23 mouse cellular contexts compared by ENCODE assay signal in the genomic region with DNA sequence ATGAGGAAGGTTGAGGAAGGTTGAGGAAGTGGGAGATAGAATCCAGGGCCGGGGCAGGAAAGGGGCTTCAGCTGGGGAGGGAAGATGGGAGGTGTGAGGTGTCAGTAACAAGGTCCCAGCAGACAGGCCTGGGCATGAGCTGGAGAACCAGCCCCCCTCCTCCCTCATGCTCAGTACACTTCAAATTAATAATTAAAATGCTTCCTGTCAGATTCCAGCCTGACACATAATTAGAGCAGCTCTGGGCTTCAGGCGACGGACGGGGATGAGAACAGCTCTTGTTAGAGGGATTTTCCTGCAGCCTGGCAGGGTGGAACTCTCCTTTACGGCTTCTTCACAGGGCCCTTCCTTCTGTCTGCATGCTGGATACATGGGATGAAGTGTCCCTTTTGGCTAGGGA. TPM values are rescaled to one million over a fixed set of nuclear protein-coding genes. Genes with fewer than 3 reads are reported as not detected.
A peak's percentile ranks its signal among the peaks of the same experiment; 100 is the strongest.
DNase-seq lines count a peak whose midpoint lies in the region; ATAC-seq and TF ChIP-seq lines count a peak whose summit lies in the region.
"Had no signal": no experiment of that assay in that cellular context is flagged by ENCODE, and none has a peak within 500 bp of the region (broad histone marks: within the 10 kb centered on the region; RNA-seq: fewer than 3 reads in every experiment).

No protein-coding gene starts in this region.

- ATAC-seq in kidney, embryonic 16.5 days (ENCODE audit: low FRiP score, low TSS enrichment): no peak
- peak; percentile 26; the same call in 1 of the 2 replicates for ATAC-seq in hindbrain, embryonic 12.5 days (ENCODE audit: low FRiP score)
- ATAC-seq in hindbrain, embryonic 16.5 days: peak; percentile 65
- peak; percentile 74; the same call in 1 of the 2 replicates for ATAC-seq in midbrain, postnatal 0 days (ENCODE audit: low FRiP score)

- H3K27ac ChIP-seq in kidney, embryonic 16.5 days (ENCODE audit: low read length): no peak overlapping the region
- 0 out of 2 replicates have a peak overlapping the region, but pooled peaks have one; percentile 36 for H3K27ac ChIP-seq in hindbrain, embryonic 12.5 days
- H3K27ac ChIP-seq in hindbrain, embryonic 16.5 days (ENCODE audit: low read depth, low read length): peak overlapping the region; percentile 48; the same call in 1 of the 2 replicates
- H3K27ac ChIP-seq in midbrain, postnatal 0 days (ENCODE audit: low read depth, low read length): peak overlapping the region; percentile 4; the same call in 1 of the 2 replicates
- H3K27ac ChIP-seq: forebrain, embryonic 10.5 days; heart, embryonic 15.5 days; left cerebral cortex, adult 2 months had no signal

- peak; percentile 14 for DNase-seq in kidney, postnatal 14 days
- DNase-seq in midbrain, postnatal 0 days (ENCODE audit: low spot score): peak; percentile 49
- DNase-seq in spleen, postnatal 4 days (ENCODE audit: low spot score in 2 of 2): no peak
- DNase-seq in right cerebral cortex, postnatal 10 days (ENCODE audit: low spot score in 2 of 2): no peak
- DNase-seq: adrenal gland, postnatal 10 days; cerebellum, postnatal 25 days; embryo, embryonic 11 days; gastrocnemius, postnatal 25 days; kidney, adult 18-20 months; kidney, postnatal 36 days; layer of hippocampus, adult 9-11 months; lung, adult 18-20 months; lung, postnatal 36 days; right cerebral cortex, adult 18-20 months; thymus, postnatal 4 days had no signal

- no peaks in the 10 kb centered on the region for H3K27me3 ChIP-seq in kidney, embryonic 16.5 days (ENCODE audit: insufficient read depth, low read length)
- H3K27me3 ChIP-seq in hindbrain, embryonic 12.5 days: no peaks in the 10 kb centered on the region
- H3K27me3 ChIP-seq in hindbrain, embryonic 16.5 days (replicated peaks; ENCODE audit: control insufficient read depth, insufficient read depth, low read length): no peaks in the 10 kb centered on the region
- no peaks in the 10 kb centered on the region for H3K27me3 ChIP-seq in midbrain, postnatal 0 days (ENCODE audit: insufficient read depth, low read length)
- H3K27me3 ChIP-seq: heart, embryonic 15.5 days had no signal

- peaks cover 5% of the 10 kb centered on the region; the same call in 1 of the 2 replicates for H3K4me1 ChIP-seq in kidney, embryonic 16.5 days (ENCODE audit: insufficient read depth, low read length)
- peaks cover 33% of the 10 kb centered on the region for H3K4me1 ChIP-seq in hindbrain, embryonic 12.5 days
- H3K4me1 ChIP-seq in hindbrain, embryonic 16.5 days (ENCODE audit: control insufficient read depth, insufficient read depth, low read depth, low read length): no peaks in the 10 kb centered on the region
- peaks cover 13% of the 10 kb centered on the region for H3K4me1 ChIP-seq in midbrain, postnatal 0 days (ENCODE audit: insufficient read depth, low read length)

- no peaks in the 10 kb centered on the region for H3K36me3 ChIP-seq in kidney, embryonic 16.5 days (ENCODE audit: insufficient read depth, low read length)
- no peaks in the 10 kb centered on the region for H3K36me3 ChIP-seq in hindbrain, embryonic 12.5 days
- no peaks in the 10 kb centered on the region for H3K36me3 ChIP-seq in hindbrain, embryonic 16.5 days (ENCODE audit: control insufficient read depth, insufficient read depth, low read length)
- no peaks in the 10 kb centered on the region for H3K36me3 ChIP-seq in midbrain, postnatal 0 days (ENCODE audit: insufficient read depth, low read length)
- H3K36me3 ChIP-seq: forebrain, embryonic 10.5 days; heart, embryonic 15.5 days had no signal

- H3K4me3 ChIP-seq in kidney, embryonic 16.5 days (ENCODE audit: low read length): no peak overlapping the region
- H3K4me3 ChIP-seq in hindbrain, embryonic 12.5 days: no peak overlapping the region
- H3K4me3 ChIP-seq in hindbrain, embryonic 16.5 days (ENCODE audit: low read length): no peak overlapping the region
- no peak overlapping the region for H3K4me3 ChIP-seq in midbrain, postnatal 0 days (ENCODE audit: low read depth, low read length)
- H3K4me3 ChIP-seq: forebrain, embryonic 10.5 days; heart, embryonic 15.5 days; left cerebral cortex, adult 2 months had no signal

- no peak for TF ChIP-seq CTCF in midbrain, postnatal 0 days (IDR thresholded peaks at IDR 0.05)

- no peak overlapping the region for H3K9ac ChIP-seq in kidney, embryonic 16.5 days (replicated peaks; ENCODE audit: low read length)
- H3K9ac ChIP-seq in hindbrain, embryonic 12.5 days: no peak overlapping the region
- no peak overlapping the region for H3K9ac ChIP-seq in hindbrain, embryonic 16.5 days (ENCODE audit: low read depth, low read length)
- H3K9ac ChIP-seq in midbrain, postnatal 0 days (replicated peaks; ENCODE audit: low read length, poor library complexity, severe bottlenecking): no peak overlapping the region
- H3K9ac ChIP-seq: heart, embryonic 15.5 days had no signal

- H3K4me2 ChIP-seq in kidney, embryonic 16.5 days (replicated peaks; ENCODE audit: low read depth, low read length): no peak overlapping the region
- no peak overlapping the region for H3K4me2 ChIP-seq in hindbrain, embryonic 12.5 days (replicated peaks)
- H3K4me2 ChIP-seq in hindbrain, embryonic 16.5 days (ENCODE audit: low read length): no peak overlapping the region
- H3K4me2 ChIP-seq in midbrain, postnatal 0 days (ENCODE audit: low read depth, low read length, poor library complexity, severe bottlenecking): no peak overlapping the region
- H3K4me2 ChIP-seq: heart, embryonic 15.5 days; liver, embryonic 11.5 days had no signal

- 34% methylated on average over 5 of the region's 5 CpGs for WGBS in kidney, embryonic 16.5 days
- 50% methylated on average over 5 of the region's 5 CpGs for WGBS in hindbrain, embryonic 12.5 days
- WGBS in hindbrain, embryonic 16.5 days: 27% methylated on average over 5 of the region's 5 CpGs
- WGBS in midbrain, postnatal 0 days: 27% methylated on average over 5 of the region's 5 CpGs

- no peaks in the 10 kb centered on the region for H3K9me3 ChIP-seq in kidney, embryonic 16.5 days (ENCODE audit: low read length)
- no peaks in the 10 kb centered on the region for H3K9me3 ChIP-seq in hindbrain, embryonic 12.5 days (replicated peaks)
- H3K9me3 ChIP-seq in hindbrain, embryonic 16.5 days (ENCODE audit: control insufficient read depth, low read length): no peaks in the 10 kb centered on the region
- no peaks in the 10 kb centered on the region for H3K9me3 ChIP-seq in midbrain, postnatal 0 days (ENCODE audit: low read length)
- H3K9me3 ChIP-seq: forebrain, embryonic 10.5 days; heart, embryonic 15.5 days had no signal

RNA-seq across cellular contexts. Expression of a gene that starts 25.3 kb away (rescaled TPM):
- 1.0 and 1.5 TPM in 2 replicates for polyA plus RNA-seq in kidney, embryonic 16.5 days (2015; fragmentation: Nextera tagmentation; extraction: Ambion mirVana)
- polyA plus RNA-seq in hindbrain, embryonic 12.5 days (2016; fragmentation: Nextera tagmentation; extraction: Ambion mirVana): 5.2 and 5.6 TPM in 2 replicates
- polyA plus RNA-seq in hindbrain, embryonic 16.5 days (2015; fragmentation: Nextera tagmentation; extraction: Ambion mirVana): 8.5 and 9.6 TPM in 2 replicates
- total RNA-seq in midbrain, postnatal 0 days (2014; rRNA removed): 118 and 131 TPM in 2 replicates
- 7.2 and 9.0 TPM in 2 replicates for polyA plus RNA-seq in midbrain, postnatal 0 days (2015; fragmentation: Nextera tagmentation; extraction: Ambion mirVana)
- total RNA-seq: megakaryocyte-erythroid progenitor cell, adult 5-6 weeks had no signal

RNA-seq across cellular contexts. Expression of a gene that starts 41.5 kb away (rescaled TPM):
- 38.5 and 41.9 TPM in 2 replicates for polyA plus RNA-seq in kidney, embryonic 16.5 days (2015; fragmentation: Nextera tagmentation; extraction: Ambion mirVana)
- polyA plus RNA-seq in hindbrain, embryonic 12.5 days (2016; fragmentation: Nextera tagmentation; extraction: Ambion mirVana): 45.9 and 48.9 TPM in 2 replicates
- polyA plus RNA-seq in hindbrain, embryonic 16.5 days (2015; fragmentation: Nextera tagmentation; extraction: Ambion mirVana): 24.6 and 33.7 TPM in 2 replicates
- 23.2 and 25.5 TPM in 2 replicates for total RNA-seq in midbrain, postnatal 0 days (2014; rRNA removed)
- 19.3 and 21.5 TPM in 2 replicates for polyA plus RNA-seq in midbrain, postnatal 0 days (2015; fragmentation: Nextera tagmentation; extraction: Ambion mirVana)
- total RNA-seq: megakaryocyte-erythroid progenitor cell, adult 5-6 weeks had no signal

Comparison
In these comparisons a context has a peak if more than half of its experiments do, and no peak if none do; other contexts are left out.
1. DNase-seq: peak in kidney, postnatal 14 days (single experiment) and midbrain, postnatal 0 days (single experiment); none in spleen, postnatal 4 days (0 of 2) and right cerebral cortex, postnatal 10 days (0 of 2).